Mouse (Mus musculus) embryonic stem cell, embryonic (primary cell): ENCODE results near the gene Lrrc1.

Experiments
- CTCF ChIA-PET, 4 experiments: fragments of 300-600 bp in 2 of 4; fragments of 350-600 bp in 2 of 4; sonication (Branson Sonifier 250); formaldehyde crosslinking; loops; one replicate each; lab custom pipeline; 2022; ENCODE audit warnings: inconsistent platforms in 2 of 4; lab: Charles Lee
- POLR2A ChIA-PET, 4 experiments: fragments of 300-600 bp in 2 of 4; fragments of 350-600 bp in 2 of 4; sonication (Branson Sonifier 250); formaldehyde crosslinking; loops; one replicate each; lab custom pipeline; 2022; ENCODE audit warnings: antibody characterized with exemption in 4 of 4, inconsistent platforms in 1 of 4; lab: Charles Lee

Gene Lrrc1

DNA sequence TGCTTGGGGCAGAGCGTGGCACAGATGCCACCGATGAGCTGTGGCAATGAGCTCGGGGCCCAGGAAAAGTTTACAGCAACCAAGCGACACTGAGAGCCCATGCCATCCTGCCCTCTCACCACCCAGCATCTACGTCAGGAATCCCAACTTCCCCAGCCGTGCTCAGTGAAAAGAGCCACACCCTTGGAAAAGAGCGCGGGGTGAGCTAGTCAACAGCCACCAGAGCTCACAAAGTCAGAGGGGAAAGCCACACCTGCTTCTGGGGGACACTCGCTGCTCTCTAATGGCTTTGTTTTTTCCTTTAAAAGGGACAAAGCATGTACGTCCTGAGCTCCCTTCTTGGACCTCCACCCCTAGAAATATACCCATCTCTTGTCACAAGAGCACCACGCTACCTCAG, 56.1 kb downstream of the Lrrc1 start:
- ChIA-PET CTCF (no interaction called here), POLR2A (interaction anchor here in 2 of 4 experiments (0.6 to 1.9 kb wide), 6 partner anchors 9 to 265 kb away, joined by 3 to 6 read pairs (median 4); partner anchors contain the start of gene Lrrc1 (in 1 of the 2))

DNA sequence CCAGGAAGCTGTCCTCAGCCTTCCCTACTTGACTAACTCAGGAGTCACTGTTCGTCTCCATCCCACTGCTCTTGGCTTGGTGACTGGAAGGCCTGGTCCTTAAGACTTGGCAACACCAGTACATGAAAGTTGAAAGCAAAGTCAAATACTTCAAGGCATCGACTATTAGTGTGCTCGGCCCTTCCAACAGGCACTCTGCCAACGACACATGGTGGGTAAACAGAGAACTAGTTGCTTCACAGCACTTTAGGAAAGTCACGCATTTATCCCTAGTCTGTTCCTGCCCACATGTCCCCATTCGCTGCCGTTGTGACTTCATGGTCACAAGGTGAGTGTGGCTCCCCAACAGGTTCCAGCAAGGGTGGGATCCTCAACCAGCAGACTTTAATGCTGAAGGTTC, 57.2 kb downstream of the Lrrc1 start:
- CTCF ChIA-PET: no interaction called here
- POLR2A ChIA-PET: interaction anchor here in 1 of 4 experiments (1.5 to 1.9 kb wide), 2 partner anchors 11 kb away, joined by 6 read pairs; no protein-coding TSS in a partner anchor

DNA sequence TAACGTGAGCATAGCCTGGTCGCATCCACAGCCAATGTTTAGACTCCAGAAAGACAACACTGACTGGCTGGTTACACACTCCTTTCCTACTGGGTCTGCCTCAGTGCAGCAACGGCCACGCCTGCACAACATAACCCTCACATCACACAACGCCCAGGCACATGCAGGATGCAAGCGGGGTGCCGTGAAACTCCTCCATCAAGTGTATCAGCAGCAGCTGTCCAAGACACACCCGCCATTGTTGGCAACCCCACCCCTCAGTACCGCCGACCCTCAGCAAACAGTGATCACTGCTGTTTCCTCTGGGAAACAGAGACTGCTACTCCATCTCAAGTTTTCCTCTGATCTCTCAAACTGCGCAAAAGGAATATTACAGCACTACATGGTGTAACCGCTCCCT, 58.8 kb downstream of the Lrrc1 start:
- POLR2A ChIA-PET: interaction anchor here in 3 of 4 experiments (0.6 to 3.1 kb wide), 5 partner anchors 9 to 236 kb away, joined by 3 to 11 read pairs (median 4); no protein-coding TSS in a partner anchor
- CTCF ChIA-PET: interaction anchor here in 1 of 4 experiments (0.7 kb wide), 1 partner anchor 58 kb away, joined by 3 read pairs; no protein-coding TSS in a partner anchor

DNA sequence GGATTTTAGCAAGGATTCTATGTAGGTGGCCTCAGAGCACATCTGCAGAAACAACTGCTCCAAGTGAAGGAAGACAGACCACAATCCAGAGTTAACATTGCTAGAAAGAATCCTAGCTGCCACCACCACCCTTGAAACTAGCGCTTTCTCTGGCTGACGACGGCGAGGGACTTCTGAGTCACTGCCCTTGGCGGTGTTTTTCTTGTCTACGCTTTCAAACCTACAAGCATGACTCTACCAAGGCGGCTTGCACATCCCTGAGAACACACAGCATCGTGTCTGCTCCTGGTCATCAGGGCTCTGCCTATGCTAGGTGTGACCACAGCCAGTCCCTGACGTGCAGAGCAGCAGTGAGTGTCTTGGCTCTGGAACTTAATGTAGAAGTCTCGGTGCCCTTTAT, 59.9 kb downstream of the Lrrc1 start:
- ChIA-PET CTCF (no interaction called here), POLR2A (interaction anchor here in 1 of 4 experiments (3.1 kb wide), 1 partner anchor 13 kb away, joined by 11 read pairs; no protein-coding TSS in a partner anchor)

DNA sequence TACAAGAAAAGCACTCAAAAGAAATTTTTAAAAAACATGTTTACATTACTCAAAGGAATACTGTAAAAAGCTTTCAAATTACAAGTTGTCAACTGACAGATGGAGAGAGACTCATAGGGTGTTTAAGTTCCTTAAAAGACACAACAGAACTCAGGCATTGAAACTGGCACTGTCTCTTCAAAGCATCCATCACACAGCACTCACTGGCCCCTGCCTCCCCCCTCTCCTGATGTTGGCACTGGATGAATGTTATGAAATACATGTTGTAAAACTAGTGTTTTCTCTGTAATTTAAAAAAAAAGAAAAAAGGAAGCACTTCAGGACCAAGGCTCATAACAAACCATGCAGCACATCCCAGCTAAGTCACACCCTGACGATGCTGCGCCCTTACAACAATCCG, 61.1 kb downstream of the Lrrc1 start:
- CTCF ChIA-PET: no interaction called here
- POLR2A ChIA-PET: interaction anchor here in 2 of 4 experiments (0.6 to 1.4 kb wide), 5 partner anchors 13 to 708 kb away, joined by 3 to 4 read pairs (median 3); no protein-coding TSS in a partner anchor

DNA sequence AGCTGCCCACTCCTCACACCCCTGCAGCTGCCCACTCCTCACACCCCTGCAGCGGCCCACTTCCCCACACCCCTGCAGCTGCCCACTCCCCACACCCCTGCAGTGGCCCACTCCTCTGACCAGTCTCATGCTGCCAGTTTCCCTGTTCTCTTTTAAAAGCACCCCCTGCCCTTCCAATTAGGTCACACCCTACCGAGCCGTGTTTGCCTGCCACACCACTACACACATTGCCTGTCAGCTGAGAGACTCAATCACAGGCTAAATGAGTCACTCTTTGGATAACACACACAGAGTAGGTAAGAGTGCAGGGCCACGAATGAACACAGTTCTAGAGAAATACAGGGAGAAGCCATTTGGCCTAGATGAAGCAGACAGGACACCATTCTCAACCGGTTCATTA, 62.4 kb downstream of the Lrrc1 start:
- ChIA-PET CTCF (interaction anchor here in 1 of 4 experiments (0.6 kb wide), 1 partner anchor 27 kb away, joined by 4 read pairs; no protein-coding TSS in a partner anchor), POLR2A (interaction anchor here in 2 of 4 experiments (0.7 to 1.4 kb wide), 5 partner anchors 15 to 63 kb away, joined by 3 to 4 read pairs (median 3); partner anchors contain the start of gene Lrrc1 (in 1 of the 2))

DNA sequence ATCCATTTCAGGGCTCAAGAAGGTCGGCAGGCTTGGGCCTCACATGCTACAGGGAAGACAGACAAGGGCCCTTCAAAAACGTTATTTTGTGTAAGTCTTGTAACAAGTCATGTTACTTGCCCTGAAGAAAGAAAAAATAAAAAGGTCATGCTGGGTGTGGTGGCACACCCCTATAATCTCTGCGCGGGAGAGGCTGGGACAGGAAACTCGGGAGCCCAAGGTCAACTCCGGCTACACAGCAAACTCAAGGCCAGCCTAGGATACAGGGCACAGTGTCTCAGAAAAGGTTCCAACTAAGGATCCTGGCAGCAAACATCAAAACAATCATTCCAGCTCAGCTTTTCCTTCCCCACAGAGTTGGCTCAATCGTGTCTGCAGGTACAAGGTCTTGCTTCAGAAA, 63.3 kb downstream of the Lrrc1 start:
- ChIA-PET POLR2A (interaction anchor here in 2 of 4 experiments (1.1 to 1.3 kb wide), 3 partner anchors 16 to 64 kb away, joined by 3 to 4 read pairs (median 3); partner anchors contain the start of gene Lrrc1 (in 1 of the 2)), CTCF (no interaction called here)

DNA sequence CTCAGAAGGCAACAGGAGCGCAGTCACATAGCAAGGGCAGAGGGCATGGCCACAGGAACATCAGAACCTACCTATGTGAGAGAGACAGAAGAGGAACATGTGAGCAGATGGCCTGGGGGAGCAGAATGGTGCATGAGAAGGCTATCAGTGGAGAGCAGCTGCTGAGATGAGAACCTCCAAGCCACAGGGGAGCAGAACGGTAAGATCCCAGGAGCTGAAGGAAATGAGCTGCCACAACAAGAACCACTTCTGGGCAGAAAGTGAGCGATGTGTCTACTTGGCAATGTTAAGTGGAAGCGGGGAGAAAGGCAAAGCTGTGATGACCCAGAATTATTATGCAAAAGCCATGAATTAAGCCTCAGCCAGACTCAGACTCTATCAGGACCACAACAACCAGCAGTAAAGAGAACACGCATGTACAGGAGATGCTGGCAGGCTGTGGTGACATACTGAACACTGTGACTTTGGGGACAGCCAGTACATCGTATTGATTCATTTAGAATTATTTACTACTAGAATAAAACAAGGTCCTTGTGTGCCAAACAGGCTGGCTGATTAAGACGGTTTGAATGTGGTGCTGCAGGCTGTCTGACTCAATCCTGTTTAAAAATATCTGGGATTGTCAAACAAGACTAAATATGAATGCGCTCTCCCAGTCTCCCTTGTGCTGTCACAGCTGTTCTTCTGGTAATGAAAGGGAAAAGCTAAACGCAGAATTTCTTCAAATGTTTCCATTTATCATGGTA, 63.9 kb downstream of the Lrrc1 start:
- ChIA-PET POLR2A (interaction anchor here in 2 of 4 experiments (0.7 to 1.3 kb wide), 2 partner anchors 17 to 57 kb away, joined by 3 read pairs; no protein-coding TSS in a partner anchor), CTCF (no interaction called here)

DNA sequence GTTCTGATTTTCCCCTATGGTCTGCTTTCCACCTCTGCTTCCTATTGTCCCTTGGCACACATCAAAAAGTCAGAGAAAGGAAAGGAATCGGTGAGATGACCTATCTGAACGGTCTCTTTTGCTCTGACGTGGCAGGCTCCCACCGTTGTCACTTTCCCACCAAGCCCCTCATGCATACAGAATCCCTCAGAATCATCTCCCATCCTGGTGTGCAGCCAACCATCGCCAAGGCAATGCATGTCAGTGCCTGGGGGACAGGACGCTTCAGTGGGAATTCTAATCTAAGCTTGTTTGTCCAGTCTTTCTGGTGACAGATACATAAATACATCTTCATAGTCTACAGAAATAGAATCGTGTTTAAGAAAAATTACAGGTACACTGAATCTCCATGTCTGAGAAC, 64.7 kb downstream of the Lrrc1 start:
- ChIA-PET CTCF (no interaction called here), POLR2A (interaction anchor here in 2 of 4 experiments (0.7 to 1.3 kb wide), 2 partner anchors 10 kb away, joined by 3 to 5 read pairs; no protein-coding TSS in a partner anchor)

DNA sequence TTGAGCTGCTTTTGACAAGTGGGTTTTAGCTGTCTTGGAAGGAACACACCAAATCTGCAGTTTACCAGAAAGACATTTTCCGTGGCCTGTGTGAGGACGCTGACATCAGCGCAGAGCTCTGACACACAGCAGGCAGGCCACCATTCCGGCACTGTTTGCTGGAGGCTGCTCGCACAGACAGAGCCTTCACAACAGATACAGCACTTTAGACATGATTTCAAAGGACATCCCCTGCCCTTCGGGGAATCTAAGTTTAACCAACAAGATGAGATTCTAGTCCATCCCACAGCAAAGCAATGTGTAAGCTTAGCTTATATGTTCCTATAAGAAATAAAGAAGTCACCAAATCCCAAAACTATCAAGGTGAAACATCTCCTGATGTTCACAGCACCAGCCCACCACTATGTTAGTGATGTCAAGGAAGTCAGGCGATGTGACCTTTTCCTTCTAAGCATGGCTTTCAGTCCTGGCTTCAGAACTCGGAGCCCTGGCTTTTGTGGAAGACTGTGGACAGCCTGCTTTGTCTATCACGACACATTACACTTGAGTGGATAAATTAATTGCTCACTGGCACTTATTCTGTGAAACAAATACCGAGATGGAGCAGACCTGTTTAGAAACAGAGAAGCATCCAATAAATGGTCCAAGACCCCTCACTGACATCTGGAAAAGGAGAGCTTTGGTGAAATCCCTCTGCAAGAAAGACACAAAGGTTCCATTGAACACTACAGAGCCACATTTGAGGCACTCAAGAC, 66.3 kb downstream of the Lrrc1 start:
- ChIA-PET POLR2A (interaction anchor here in 2 of 4 experiments (1.0 to 1.9 kb wide), 1 partner anchor 10 kb away, joined by 3 to 5 read pairs; no protein-coding TSS in a partner anchor), CTCF (interaction anchor here in 1 of 4 experiments (0.6 kb wide), 1 partner anchor 99 kb away, joined by 3 read pairs; no protein-coding TSS in a partner anchor)

DNA sequence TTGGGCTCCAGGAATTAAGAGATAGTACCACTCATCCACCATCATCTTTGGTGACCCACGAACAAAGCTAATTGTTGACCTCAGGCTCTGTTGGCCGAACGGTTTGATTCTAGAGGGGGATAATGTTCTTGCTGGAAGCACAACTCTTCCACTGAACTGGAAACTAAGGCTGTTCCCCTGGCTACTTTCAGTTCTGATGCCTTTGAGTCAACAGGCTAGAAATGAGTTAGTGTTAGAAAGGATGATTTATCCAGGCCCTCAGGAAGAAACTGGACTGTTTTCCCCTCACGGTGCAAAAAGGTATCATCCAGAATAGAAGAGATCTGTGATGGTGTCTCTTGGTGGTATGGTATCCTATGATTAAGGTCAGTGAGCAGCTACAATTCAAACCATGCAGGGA, 70.1 kb downstream of the Lrrc1 start:
- CTCF ChIA-PET: no interaction called here
- POLR2A ChIA-PET: no interaction called here

DNA sequence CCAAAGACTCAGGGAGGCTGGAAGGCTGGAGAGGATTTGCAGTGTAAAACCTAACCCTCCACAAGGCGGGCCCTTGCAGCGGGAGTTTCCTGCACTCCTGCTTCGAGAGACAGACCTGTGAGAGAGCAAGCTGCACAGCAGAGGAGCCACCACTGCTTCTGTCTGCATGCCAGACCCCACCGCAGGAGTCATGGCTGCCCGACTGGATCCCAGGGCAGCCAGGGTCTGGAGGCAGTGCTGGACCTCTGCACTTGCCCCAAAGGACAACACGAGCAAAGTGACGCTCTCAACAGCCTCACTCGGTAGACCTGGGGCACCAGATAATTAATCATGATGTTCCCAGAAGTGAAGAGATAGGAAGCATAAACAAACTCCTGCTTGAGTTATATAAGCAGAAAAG, 72.1 kb downstream of the Lrrc1 start:
- POLR2A ChIA-PET: no interaction called here
- CTCF ChIA-PET: no interaction called here

DNA sequence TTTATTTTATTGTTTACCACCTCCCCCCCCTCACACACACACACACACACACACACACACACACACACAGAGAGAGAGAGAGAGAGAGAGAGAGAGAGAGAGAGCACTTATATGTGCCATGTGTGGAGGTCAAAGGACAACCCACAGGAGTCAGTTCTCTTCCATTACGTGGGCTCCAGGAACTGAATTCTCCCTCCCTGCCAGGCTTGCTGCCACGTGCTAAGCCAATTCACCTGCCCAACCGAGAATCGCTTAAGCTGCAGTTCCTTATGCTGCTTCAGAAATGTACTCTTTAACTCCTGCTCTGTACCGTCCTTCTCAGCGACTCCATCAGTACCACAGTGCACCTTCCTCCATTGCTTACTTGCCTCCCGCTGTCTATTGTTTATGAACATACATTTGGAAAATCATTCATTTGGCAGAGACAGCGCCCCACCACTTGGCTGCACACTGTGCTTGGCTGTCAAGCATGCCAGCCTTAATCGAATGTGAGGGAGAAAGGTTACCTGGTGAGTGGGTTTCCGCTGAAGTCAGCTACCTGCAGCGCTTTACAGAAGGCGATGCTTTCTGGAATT, 72.9 kb downstream of the Lrrc1 start:
- CTCF ChIA-PET: no interaction called here
- POLR2A ChIA-PET: interaction anchor here in 1 of 4 experiments (0.6 kb wide), 1 partner anchor 51 kb away, joined by 3 read pairs; no protein-coding TSS in a partner anchor

DNA sequence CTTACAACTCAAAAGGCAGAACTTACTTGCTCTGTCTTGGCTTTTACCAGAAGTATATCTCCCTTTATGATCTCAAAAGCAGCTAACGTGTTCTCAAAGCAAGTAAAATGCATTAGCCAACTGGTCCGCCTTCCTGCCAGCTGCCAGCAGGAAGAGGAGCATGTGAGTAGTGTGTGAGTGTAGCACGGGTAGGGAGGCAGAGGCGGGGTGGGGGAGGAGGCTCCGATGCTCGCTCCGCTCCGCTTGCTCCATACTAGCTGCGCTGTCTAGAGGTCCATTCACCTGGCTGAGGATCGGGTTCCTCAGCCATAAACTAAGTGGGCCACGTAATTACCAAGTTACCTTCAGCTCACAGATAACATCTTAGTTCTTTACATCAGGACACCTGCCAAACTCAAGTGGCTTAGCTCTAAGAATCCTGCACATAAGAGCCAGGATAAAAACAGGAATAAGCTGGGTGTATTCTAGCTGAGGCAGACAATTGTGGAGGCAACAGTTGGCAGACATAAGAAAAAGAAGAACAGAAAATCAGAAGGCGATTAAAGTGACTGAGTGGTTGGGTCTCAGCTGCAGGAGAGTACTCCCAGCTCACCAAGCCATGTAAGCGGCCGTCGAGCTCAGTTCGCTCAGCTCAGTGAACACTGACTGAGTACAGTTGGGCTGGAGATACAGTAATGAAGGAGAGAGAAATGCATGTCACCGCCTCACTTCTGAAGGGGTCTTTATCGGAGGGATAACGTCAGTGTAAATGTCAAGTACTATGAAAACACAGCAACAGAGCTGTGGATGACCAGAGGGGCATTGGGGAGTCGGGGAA, 74.7 kb downstream of the Lrrc1 start:
- ChIA-PET POLR2A (interaction anchor here in 3 of 4 experiments (0.7 to 1.9 kb wide), 9 partner anchors 9 to 281 kb away, joined by 3 to 5 read pairs (median 3); no protein-coding TSS in a partner anchor), CTCF (interaction anchor here in 3 of 4 experiments (0.6 to 1.1 kb wide), 3 partner anchors 42 to 147 kb away, joined by 3 to 4 read pairs (median 3); no protein-coding TSS in a partner anchor)

DNA sequence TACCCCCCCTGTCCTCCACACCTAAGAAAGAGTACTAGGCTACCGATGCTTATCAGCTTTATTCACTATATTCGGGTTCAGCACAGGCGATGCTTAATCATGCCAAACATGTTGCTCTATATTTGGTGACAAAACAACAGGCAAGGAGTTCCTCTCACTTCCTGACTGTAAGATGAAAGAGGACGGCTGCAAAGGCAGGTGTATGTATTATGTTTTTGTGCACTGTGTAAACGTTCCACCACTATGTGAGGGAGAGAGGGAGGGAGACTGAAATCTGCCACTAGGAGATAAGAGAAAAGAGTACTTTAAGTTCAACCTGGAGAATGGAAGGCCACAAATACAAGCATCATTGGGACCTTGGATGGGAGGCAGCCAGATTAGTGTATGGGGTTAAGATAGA, 77.7 kb downstream of the Lrrc1 start:
- CTCF ChIA-PET: no interaction called here
- POLR2A ChIA-PET: interaction anchor here in 1 of 4 experiments (1.0 kb wide), 1 partner anchor 30 kb away, joined by 3 read pairs; no protein-coding TSS in a partner anchor

DNA sequence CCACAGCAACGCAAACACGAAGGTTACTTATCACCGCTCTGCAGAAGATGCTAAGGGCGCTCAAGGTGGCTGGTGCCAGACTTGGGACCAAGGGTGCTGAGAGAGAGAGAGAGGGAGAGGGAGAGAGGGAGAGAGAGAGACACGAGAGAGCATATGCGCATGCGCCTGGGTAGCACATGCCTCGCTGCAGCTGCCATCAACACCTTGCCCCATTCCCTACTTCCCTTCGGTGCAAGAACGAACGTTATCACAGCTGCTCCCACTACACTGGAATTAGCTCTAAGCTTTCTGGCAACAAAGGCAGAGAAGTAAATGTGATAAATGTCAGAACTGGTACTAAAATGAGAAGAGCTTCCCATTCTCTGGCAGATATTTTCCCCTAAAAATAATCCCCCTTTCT, 79.3 kb downstream of the Lrrc1 start:
- POLR2A ChIA-PET: no interaction called here
- CTCF ChIA-PET: interaction anchor here in 1 of 4 experiments (0.6 kb wide), 1 partner anchor 574 kb away, joined by 5 read pairs; no protein-coding TSS in a partner anchor

DNA sequence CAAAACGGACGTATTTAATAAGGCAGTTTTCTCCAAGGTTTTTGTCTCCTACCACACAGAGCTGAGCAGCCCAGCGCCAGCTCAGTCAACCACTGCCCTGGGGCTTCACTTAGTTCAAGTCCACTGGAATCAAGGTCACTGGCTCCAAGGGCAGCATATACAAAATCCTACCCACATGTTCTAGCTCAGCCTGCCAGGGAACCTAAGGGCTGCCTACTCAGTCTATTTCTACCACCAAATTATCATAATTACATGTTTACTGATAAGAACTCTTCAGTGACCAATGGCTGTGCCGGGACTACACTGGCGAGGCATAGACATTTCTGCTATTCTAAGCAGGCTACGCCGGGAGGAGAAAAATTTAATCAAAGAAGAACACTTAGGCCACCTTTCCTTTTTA, 80.8 kb downstream of the Lrrc1 start:
- ChIA-PET CTCF (no interaction called here), POLR2A (no interaction called here)

DNA sequence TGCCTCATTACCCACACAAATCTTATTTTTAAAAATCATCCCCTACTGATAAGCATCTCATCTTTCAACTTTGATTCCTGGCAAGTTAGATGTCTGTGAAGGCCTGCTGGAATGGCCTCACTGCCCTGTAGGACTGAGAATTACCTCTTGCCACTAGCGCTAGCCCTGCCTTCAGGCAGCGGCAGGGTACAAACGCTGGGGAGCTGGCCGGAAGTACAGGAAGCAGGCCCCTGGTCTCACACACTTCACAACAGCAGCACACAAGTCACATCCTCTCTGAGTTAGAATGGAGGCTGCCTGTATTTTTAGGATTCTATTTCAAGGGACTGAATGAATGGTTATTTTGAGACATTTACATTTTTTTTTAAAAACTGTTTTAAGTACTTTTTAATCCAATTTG, 81.5 kb downstream of the Lrrc1 start:
- ChIA-PET CTCF (no interaction called here), POLR2A (no interaction called here)
